Mouse (Mus musculus) MEL (cell line): ENCODE data around the gene Dclk1.

Experiments used
- GATA1 ChIP-seq: IDR thresholded peaks from 2 replicates; pipeline ENCODE4 v1.6.1; 2011; ENCODE audit warnings: low read depth, low read length, improper control_type of control experiment
- POLR2A ChIP-seq, 2 experiments: IDR thresholded peaks; 2 replicates each; pipeline ENCODE4 v1.6.1; 2011 to 2012; ENCODE audit warnings: low read length in 2 of 2, mild to moderate bottlenecking in 2 of 2, control low read depth in 1 of 2, improper control_type of control experiment in 1 of 2, low read depth in 1 of 2, moderate library complexity in 1 of 2; ENCODE audit not compliant: control insufficient read depth in 1 of 2, insufficient read depth in 1 of 2, poor library complexity in 1 of 2

DNA sequence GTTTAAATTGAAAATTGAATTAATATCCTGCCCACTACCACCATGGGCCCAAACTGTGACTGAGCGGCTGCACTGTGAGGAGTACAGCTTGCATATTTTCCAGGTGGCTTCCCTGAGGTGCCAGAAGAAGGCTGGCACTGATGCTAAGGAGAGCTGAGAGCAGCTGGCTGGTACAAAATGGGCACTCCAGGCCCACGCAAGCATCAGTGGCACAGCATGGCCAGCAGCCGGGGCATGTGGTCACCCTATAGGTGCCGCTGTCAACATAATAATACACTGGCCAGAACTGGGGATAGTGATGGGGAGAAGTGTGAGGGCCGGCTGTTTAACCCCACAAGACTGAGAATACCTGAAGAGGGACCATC lies 105.8 kb downstream of the Dclk1 start:
- no peak for TF ChIP-seq POLR2A (IDR thresholded peaks at IDR 0.05; ENCODE audit: control insufficient read depth in 1 of 2, insufficient read depth in 1 of 2, low read depth in 1 of 2, low read length in 2 of 2, poor library complexity in 1 of 2)
- TF ChIP-seq GATA1: no peak
